Mouse (Mus musculus) bone marrow macrophage, adult 2 months (primary cell): ENCODE measurements around the gene Eif2d. TPM values are rescaled to one million over a fixed set of nuclear protein-coding genes. Genes with fewer than 3 reads are reported as not detected.

Experiments
- H3K27ac ChIP-seq: 2 replicates; pipeline ENCODE4 v1.5.1; 2012; ENCODE audit warnings: low read depth, low read length; ENCODE audit not compliant: insufficient read depth
- H3K4me1 ChIP-seq: 2 replicates; pipeline ENCODE4 v1.6.1; 2012; ENCODE audit warnings: low read length; ENCODE audit not compliant: control insufficient read depth, insufficient read depth
- H3K4me3 ChIP-seq: 2 replicates; pipeline ENCODE4 v1.5.1; 2012; ENCODE audit warnings: mild to moderate bottlenecking, low read length, moderate library complexity; ENCODE audit not compliant: insufficient read depth
- CTCF ChIP-seq: IDR thresholded peaks from 2 replicates; pipeline ENCODE4 v1.5.1; 2012; ENCODE audit warnings: low read depth, mild to moderate bottlenecking, low read length, moderate library complexity
- POLR2A ChIP-seq: IDR thresholded peaks from 2 replicates; pipeline ENCODE4 v1.6.1; 2012; ENCODE audit warnings: mild to moderate bottlenecking, low read depth, low read length, borderline replicate concordance
- polyA plus RNA-seq: library from polyadenylated mRNA; stranded (reverse); fragments of >200 nt; gene quantifications from 2 replicates; pipeline ENCODE4 v1.2.4, GENCODE M21; 2012; ENCODE audit not compliant: missing spikeins, insufficient read depth, insufficient read length

The Eif2d gene
- polyA plus RNA-seq, 1 experiment, result 23.2 TPM

- TF ChIP-seq POLR2A, result no peak
- no peak for TF ChIP-seq CTCF
- Histone ChIP-seq H3K27ac (peak overlapping the region; percentile 13; the same call in 1 of the 2 replicates), H3K4me3 (no peak overlapping the region), H3K4me1 (peaks cover 71% of the 10 kb centered on the region)
These were observed 31.4 kb downstream of the Eif2d start for GRCm38 (mm10) chr1:131184253-131184955.

GRCm38 (mm10) chr1:131184956-131185660 lies 32.1 kb downstream of the Eif2d start:
- H3K27ac ChIP-seq, result peak overlapping the region; percentile 39
- peaks cover 78% of the 10 kb centered on the region for H3K4me1 ChIP-seq

GRCm38 (mm10) chr1:131185821-131186506 lies 33.0 kb downstream of the Eif2d start:
- TF ChIP-seq CTCF, result no peak
- TF ChIP-seq POLR2A, result no peak

More at GRCm38 (mm10) chr1:131184956-131185660, 32.1 kb downstream of the Eif2d start:
- H3K4me3 ChIP-seq, result no peak overlapping the region
- TF ChIP-seq POLR2A (no peak), CTCF (no peak)

GRCm38 (mm10) chr1:131186995-131187394 lies 34.0 kb downstream of the Eif2d start:
- no peak overlapping the region for H3K4me3 ChIP-seq
- H3K27ac ChIP-seq, result no peak overlapping the region
- peaks cover 75% of the 10 kb centered on the region for H3K4me1 ChIP-seq
- TF ChIP-seq CTCF (no peak), POLR2A (no peak)

More at GRCm38 (mm10) chr1:131185821-131186506, 33.0 kb downstream of the Eif2d start:
- H3K4me3 ChIP-seq, result no peak overlapping the region
- peak overlapping the region; percentile 17 for H3K27ac ChIP-seq
- peaks cover 78% of the 10 kb centered on the region for H3K4me1 ChIP-seq

- TF ChIP-seq CTCF (no peak), POLR2A (no peak)
- Histone ChIP-seq H3K4me1 (peaks cover 66% of the 10 kb centered on the region), H3K27ac (no peak overlapping the region), H3K4me3 (no peak overlapping the region)
These were observed 34.9 kb downstream of the Eif2d start for GRCm38 (mm10) chr1:131187856-131188255.

GRCm38 (mm10) chr1:131188655-131189054 lies 35.7 kb downstream of the Eif2d start:
- Histone ChIP-seq H3K4me3 (no peak overlapping the region), H3K27ac (peak overlapping the region; percentile 11; the same call in 1 of the 2 replicates), H3K4me1 (peaks cover 58% of the 10 kb centered on the region)
- TF ChIP-seq CTCF, result no peak
- no peak for TF ChIP-seq POLR2A

GRCm38 (mm10) chr1:131193746-131194145 lies 40.8 kb downstream of the Eif2d start:
- Histone ChIP-seq H3K4me1 (peaks cover 23% of the 10 kb centered on the region), H3K4me3 (no peak overlapping the region), H3K27ac (no peak overlapping the region)
- TF ChIP-seq CTCF (no peak), POLR2A (no peak)

- H3K4me3 ChIP-seq, result no peak overlapping the region
- no peak overlapping the region for H3K27ac ChIP-seq
- no peak for TF ChIP-seq POLR2A
- no peak for TF ChIP-seq CTCF
- H3K4me1 ChIP-seq, result peaks cover 14% of the 10 kb centered on the region
These were observed 42.7 kb downstream of the Eif2d start for GRCm38 (mm10) chr1:131195653-131196052.

GRCm38 (mm10) chr1:131196107-131196506 lies 43.1 kb downstream of the Eif2d start:
- Histone ChIP-seq H3K4me1 (peaks cover 15% of the 10 kb centered on the region), H3K27ac (no peak overlapping the region), H3K4me3 (no peak overlapping the region)
- TF ChIP-seq POLR2A (no peak), CTCF (no peak)

GRCm38 (mm10) chr1:131198417-131198960 lies 45.5 kb downstream of the Eif2d start:
- peak overlapping the region; percentile 85 for H3K4me3 ChIP-seq
- peak overlapping the region; percentile 88 for H3K27ac ChIP-seq
- H3K4me1 ChIP-seq, result peaks cover 15% of the 10 kb centered on the region
- TF ChIP-seq POLR2A (no peak), CTCF (no peak)
